Mouse (Mus musculus): ENCODE measurements at regions not wholly inside any gene's neighbourhood (a gene's known extent, or its start where the extent isn't known, plus 50 kb on each side); places are given as distances from the start of the nearest gene placed in this dataset.

DNA sequence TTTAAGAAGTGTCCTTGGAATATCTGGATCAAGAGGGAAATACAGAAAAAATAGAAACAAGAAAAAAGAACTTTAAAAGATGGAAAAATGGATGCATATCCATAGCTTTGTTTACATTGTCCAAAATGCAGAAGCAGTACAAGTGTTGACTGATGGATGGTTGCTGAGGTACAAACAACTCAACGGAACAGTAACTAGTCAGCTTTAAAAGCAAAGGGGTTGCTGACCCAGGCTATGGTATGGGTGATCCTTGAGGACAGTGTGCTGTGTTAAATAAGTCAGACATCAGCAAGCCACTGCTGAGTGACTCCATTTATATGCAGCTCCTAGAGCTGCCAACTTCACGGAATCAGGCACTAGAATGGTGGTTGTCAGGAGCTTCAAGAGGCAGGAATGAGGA, 338.9 kb upstream of the Tmc3 start:
- no peak for DNase-seq (ENCODE audit: low read depth)

DNA sequence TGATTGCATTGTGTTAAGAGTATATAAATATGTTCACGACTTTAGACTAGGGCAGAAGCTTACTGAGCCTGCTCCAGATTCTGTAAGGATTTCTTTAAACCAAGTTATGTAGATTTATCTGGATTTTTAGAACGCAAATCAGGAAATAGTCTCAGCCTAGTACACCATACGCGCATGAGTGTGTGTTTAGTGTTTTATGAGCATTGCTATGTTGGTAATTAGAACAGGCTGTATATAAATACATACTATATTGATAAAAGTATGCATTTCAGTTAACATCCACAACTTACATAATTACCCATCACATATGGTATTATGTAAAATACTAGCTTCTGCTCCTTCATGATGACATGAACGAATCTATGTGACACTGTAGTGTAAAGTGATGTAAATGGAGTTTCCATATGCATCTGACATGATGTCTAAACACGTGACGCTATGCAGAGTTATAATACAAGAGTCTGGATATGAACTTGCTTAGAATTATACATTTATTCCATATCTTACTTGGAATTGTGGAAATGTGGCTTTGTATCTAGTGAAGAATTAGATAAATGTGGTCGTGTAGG, 332.6 kb upstream of the Tmc3 start:
- DNase-seq (ENCODE audit: low read depth) = no peak

DNA sequence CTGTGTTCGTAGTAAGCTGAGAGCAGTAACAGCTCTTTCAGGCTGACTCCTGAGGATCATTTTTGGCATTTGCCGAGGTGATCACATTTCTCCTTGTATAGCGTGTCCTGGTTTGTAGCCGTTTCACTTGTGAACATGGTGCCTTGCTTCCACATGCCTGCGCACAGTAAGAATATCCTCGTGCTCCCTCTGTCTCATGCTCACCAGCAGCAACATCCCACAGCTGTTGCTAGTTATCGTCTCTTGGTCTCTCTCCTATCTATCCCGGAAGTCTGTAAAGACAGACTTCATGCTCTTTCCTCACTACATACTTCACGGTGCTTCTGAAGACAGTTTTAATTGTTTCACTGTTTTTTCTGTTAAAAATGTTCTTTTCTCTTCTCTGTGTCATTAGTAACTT, 331.7 kb upstream of the Tmc3 start:
- no peak for DNase-seq (ENCODE audit: low read depth)

DNA sequence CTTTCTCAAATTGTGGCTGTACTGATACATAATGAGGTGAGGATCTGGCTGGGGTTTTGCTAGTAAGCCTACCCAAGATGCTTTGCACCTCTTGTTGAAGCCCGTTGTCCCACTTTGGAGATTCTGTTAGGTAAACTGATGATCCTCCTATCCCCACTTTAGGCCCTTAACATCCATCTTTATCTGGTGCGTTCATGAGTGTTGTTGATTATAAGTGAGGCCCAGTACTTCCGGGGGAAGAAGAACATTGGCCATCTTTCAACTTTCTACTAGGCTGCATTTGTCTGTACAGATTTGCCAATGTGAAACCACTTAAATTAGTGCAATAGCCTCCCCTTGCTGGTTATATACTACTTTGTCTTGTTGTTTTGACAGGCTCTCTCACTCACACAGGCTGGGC, 331.3 kb upstream of the Tmc3 start:
- DNase-seq (ENCODE audit: low read depth) = no peak

DNA sequence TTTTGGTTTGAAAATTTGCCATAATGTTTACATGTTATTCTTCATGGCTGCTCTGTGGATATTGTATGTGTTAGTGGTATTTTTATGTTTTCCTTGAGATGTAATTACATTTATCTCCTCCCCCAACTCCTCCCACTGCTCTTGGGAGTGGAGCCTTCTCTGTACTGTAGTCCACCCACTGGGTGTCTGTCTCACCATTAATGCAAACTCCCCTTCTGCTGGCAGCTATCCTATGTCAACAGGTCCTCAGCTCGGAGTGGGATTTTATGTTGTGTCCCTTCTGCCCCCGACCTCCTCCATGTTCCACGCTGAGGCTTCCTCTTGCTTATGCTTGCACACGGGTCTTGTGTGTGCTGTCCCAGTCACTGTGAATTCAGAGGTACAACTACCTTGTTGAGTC, 330.3 kb upstream of the Tmc3 start:
- no peak for DNase-seq (ENCODE audit: low read depth)

DNA sequence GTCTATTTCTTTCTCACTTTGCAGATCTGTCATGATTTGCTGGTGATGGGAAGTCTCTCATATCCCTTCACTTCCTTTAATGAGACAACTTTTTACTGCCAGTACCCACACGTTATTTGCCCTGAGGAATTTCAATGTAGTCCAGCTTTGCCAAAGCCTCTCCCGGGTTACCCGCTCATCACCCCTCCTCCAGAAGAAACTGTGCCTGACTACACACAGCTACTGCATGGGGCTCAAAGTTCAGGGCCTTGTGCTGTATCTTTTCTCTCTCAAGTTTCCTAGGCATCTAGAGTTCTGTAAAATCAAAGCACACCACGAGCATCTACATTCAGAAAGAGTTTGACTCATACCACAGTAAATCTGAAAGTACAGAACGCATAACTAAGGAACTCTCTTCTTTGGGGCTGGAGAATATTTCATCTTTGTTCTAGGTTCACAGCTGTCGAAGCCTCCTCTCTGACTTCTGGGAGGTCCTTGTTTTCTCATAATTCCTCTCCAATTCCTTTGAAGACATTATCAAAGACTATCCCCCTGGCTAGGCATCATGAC, 328.4 kb upstream of the Tmc3 start:
- DNase-seq (ENCODE audit: low read depth) = no peak

DNA sequence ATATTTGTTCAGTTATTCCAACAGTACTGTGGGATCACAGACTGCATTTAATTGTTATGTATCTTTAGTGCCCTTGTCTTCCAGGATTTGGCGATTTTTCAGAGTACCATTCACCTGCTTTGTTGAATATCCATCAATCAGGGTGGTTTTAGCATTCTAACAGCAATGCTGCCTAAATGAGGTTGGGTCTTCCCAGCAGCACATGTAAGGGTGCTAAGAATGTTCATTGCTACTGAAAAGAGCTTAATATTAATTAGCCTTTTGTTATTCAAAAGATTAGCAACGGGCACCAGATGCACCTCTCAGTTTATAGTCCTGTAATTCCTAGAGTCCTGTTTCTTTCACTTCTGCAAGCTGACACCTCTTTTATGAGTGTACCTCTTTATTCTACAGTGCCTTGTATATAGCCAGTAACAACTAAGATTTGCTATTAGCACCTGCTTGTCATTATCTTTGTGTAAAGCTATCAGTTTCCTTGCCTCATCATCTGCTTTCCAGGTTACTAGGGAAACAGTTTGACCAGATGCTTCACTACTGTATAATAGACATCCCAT, 326.3 kb upstream of the Tmc3 start:
- no peak for DNase-seq (ENCODE audit: low read depth)

DNA sequence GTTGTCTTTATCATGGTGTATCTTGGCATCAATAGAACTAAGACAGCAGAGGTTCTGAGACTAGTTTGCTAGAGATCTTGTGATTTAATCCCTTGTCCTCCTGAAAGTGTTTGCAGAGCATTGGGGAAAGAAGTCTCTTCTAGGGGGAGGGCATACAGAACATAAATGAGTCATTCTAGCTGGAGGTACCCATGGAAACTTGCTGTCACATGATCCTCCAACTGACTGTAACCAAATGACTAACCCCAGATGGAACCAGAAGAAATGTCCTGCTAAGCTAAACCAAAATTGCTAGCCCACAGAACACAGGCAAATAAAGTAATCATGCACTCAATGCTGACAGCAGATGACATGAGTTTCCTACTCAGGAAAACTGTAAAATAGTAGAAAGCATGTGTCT, 323.2 kb upstream of the Tmc3 start:
- peak; percentile 72 for DNase-seq (ENCODE audit: low read depth)

DNA sequence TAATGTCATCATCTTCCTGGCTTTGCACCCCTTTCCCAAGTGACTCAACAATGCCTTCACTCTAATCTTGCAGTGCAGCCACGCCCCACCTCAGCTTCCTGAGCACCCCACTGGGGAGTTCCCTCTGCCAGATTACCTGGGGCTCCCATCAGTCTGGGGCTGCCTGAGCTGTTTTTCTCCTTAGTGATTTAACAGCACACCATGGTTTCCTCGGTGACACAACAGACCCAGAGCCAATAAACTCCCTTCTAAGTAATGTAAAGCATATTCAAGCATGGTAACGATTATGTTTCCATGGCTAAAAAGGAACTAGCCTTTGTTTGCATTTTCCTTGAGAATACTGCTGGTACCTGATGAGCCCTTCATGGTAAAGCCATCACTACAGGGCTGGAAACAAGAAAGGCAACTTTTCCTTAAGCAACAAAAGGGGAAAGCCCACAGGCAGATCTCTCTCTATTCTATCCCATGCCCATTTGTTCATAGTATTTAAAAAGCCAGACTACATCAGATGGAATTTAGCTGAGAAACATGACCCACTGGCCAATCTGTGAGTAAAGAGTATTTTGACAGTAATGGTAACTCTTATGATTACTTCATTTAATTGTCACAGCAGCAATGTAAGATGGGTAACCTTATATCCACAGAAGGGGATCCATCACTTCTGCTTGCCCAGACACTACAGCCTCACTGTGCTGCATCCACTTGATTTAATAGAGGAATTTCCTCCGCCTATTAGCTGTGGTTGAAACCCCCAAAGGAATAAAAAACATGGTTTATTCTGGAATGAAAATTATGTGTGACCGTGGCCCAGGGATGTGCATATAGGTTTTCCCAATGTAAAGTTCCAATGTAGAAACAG, 294.6 kb upstream of the Tmc3 start:
- no peak for DNase-seq (ENCODE audit: low read depth)

DNA sequence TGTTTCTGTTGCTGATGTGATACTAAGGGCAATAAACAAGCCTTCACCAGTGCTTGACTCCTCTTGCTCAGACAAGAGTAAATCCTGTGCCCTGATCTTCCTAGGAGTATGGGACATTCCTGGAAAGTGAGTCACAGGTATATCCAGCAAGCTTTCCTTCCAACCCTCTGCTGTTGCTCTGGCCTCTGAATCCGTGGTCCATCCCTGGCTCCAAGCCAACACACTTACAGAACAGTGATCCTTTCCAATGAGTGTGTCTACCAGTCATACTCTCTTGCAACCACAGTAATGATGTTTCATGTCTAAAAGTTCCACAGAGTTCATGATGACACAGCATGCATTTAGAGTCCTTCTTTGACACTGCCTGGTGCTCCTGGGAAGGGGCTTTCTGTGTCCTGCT, 277.6 kb upstream of the Tmc3 start:
- DNase-seq (ENCODE audit: low read depth) = peak; percentile 10

DNA sequence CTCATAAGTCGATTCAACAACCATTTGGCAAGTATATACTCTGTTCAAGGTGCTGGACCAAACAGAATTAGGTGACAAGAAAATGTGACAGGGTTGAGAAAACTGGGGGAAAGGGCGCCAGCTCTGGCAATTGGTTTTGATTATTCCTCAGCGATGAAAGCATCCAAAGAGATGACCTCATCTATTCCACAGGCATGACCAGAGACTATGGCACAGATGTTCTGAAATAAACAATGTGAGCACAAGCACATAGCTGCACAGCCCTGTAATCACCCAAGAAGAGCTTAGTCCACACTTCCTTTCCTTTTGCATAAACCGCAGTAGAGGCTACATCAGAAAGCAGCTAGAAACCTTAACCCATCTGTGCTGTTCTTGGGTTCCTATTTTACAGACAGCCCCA, 272.6 kb upstream of the Tmc3 start:
- peak; percentile 9 for DNase-seq (ENCODE audit: low read depth)

DNA sequence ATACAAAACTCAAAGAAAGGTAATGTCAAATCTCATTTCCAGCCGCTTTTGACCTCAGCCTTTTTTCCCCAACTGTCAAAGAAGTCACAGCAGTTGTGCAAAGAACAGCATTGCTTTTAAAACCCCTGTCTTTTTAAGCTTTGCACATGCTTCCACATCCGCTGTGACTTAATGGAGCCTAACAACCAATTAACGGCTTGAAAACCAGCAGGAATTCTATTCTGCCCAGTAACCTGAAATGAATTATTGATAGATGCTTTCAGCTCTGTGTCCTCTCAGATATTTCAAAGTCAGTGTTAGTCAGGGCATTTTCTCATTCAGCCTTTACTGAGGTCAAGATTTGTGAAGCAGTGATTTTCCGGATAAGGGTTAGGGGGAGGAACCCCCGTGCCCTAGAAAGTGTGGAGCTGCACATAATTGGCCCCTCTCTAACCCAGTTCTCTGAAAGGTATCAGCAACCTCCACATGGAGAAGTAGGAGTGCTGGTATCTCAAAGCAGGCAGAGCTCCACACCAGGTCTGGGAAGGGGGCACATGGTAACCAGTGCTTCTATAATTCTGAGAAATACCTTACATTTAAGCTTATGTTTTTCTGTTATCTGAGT, 254.8 kb upstream of the Tmc3 start:
- DNase-seq (ENCODE audit: low read depth) = no peak

DNA sequence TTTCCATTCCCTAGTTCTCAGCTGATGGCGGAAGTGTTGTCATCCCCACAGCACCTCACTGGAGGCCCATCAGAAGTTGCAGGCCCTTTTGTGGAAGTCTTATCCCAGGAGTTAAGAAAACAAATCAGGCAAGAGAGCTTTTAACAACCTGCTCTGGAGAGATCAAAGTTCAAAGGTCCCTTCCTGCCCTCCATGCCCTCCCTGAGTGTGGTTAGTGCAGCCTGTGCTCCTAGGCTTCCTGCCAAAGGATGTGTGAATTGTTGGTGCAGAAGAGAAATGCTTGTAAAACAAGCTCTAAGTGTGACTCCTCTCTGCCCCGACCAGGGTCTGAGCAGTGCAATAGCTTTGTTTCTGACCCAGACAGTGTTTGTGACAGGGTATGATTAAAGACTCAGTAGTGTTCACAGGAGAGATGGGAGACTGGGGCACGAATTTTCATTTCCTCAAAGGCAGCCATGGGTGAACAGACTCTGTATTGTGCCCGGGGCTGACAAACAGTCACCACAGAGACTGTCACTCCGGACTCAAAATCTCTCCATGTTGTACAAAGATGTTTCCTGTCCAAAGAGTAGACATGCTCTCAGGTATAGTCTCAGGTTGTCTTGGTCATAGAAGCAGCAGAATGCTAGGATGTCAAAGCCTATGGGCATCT, 237.5 kb upstream of the Tmc3 start:
- DNase-seq (ENCODE audit: low read depth) = no peak

DNA sequence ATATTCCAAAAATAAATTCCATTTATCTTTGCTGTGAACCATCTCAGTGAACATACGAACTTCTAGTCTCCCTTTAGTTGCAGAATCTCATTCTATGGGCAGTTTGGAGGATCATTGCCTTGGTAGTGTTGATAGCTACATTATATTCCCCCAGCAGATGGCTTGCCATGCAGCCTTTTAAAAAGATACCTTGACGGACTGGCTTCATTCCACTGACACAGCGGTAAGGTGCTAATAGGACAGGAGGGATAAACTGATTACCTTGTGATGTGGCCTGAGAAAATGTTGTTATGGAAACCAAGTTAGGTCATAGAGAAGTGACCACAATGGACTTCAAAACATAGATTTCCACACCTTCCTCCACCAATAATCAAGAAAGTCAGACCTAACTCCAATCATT, 215.5 kb upstream of the Tmc3 start:
- no peak for DNase-seq (ENCODE audit: low read depth)

DNA sequence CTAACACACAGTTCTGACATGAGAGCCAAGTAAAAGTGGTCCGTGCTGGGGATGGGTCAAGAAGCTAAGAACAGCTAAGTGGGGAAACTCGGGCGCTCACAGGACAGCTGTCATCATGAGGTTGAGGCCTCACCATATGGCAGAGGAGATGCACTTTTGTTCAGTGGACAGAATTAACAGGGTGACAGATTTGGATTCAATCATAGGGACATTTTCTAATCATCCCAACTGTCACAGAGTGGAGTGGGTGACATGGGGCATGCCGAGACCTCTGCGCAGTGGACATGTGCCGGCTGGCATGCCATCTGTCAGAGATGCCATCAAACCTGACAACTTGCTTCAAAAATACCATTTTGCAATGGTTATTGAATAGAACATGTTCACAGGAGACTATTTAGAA, 215.1 kb upstream of the Tmc3 start:
- DNase-seq (ENCODE audit: low read depth) = no peak

DNA sequence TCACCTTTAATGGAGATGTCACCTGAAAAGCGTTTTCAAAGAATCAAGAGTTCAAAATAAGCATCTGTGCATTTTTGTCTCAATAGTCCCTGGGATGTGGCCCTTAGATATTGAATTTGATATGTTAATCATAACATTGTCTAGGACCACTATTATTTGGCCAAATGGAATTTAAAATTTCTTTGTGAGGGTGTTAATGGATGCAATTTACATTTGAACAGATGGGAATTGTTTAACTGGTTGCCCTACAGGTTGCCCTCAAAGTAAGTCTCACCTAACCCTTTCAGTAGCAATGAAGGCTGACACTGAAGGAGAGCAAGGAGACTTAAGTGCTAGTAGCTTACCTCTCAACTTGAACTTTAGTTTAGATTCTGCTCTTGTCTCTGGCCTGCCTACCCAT, 207.9 kb upstream of the Tmc3 start:
- DNase-seq (ENCODE audit: low read depth) = no peak

DNA sequence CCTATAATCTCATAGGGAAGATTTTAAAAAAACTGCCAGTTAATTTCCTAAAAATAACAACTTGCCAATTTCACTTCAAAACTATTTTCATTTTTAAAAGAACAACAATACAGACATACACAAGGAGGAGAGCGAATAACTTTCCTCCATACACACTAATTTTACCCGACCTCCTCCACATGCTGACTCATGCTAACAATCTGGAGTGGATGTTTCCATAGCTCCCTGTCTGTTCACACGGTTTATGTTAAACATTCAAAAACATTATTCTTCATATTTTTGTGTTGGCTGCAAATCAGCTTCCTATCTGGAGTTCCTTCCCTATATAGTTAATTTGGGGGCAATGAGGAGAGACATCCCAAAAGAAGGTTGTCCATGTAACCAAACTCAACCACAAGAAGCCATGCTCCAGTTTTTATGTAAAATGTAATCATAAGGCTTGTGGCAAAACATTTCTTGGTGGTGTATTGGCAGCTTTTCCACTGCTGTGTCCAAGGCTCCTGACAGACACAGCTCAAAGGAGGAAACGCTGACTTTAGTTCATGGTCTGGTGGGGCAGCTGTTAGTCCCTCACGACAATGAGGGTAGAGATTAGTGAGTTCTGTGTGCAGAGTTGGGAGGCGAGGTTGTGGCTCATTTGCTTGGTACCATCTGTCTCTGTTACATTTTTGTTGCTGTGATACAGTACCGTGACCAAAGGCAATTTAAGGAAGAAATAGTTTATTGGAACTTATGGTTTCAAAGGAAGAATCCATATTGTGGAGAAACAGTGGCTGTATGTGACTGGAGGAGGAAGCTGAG, 203.1 kb upstream of the Tmc3 start:
- DNase-seq (ENCODE audit: low read depth) = no peak

DNA sequence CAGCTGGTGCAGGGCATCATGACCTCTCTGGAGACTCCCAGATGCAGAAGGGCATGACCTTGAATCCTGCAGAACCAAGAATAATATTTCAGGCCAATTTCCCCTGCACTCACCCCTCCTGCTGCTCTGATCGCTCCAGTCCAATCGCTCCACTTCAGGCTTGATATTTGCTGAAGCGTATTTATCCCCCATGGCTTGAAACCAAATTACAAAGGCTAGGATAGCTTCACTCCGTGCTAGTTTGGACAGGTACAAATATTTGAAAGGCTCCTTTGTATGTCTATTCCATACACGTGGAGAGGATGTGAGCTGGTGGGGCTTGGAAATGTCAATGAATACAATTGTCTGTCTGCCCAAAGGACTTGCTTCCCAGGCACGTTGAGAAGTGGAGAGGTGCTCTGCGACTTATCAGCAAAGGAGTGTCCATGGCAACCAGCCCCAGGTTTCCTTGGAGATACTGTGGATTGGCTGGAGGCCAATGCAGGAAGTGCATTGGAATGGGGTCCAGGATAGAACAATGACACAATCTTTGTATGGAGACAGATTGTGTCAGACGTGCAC, 201.8 kb upstream of the Tmc3 start:
- DNase-seq (ENCODE audit: low read depth) = no peak

DNA sequence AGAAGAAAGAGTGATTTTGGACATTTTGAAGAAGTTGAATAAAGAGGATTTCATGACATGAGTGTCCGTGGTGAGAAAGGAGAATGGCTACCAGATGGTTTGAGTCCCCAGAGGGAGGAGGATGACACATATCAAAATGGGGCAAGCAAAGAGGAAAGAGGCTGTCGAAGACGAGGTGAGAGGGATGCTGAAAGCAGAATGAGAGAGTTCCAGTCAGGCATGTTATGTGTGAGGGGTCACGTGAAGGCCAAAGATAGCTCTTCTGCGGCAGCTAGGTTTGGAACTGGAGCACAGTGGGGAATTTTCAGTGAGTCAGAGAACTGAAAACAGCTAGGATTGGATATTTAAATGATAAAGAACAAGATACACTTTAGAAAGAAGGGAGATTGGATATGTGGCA, 193.3 kb upstream of the Tmc3 start:
- no peak for DNase-seq (ENCODE audit: low read depth)

DNA sequence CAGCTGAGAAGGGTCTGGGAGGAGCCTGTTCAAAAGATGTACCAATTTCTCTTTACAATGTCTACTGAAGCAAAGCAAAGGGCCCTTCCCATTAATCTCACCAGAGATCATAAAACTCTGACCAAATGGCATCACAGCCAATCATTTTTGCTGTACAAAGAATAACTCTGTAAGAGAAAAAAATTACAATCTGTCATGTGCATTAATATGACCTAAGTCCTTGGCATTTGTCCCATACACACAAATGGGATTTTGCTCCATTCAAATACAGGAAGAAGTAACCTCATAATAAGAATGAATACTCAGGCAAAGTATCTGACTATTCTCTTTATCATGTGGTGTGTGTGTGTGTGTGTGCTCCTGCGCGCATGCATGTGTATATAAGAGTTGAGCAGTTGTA, 192.5 kb upstream of the Tmc3 start:
- peak; percentile 20 for DNase-seq (ENCODE audit: low read depth)

DNA sequence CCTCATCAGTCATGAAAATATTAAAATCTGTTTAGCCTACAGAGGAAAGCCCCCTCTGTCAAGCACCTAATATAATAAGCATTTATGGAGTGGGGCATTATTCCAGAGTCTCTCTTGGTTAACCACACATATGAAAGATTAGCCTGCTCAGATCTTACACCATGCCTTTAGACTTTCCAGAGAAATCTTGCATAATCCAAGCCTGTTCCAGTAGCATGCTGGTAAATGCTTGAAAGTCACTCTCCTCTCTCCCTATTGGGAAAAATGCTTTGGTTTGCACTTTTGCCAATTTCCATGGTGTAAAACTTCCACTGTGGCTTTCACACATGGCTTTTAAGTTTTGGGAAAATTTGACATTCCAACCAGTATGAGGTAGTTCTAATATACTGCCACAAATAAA, 192.1 kb upstream of the Tmc3 start:
- DNase-seq (ENCODE audit: low read depth) = peak; percentile 94
